Mouse (Mus musculus) c-Kit-positive CD71-positive TER-119-negative erythroid progenitor cells, embryonic 14.5 days (primary cell): ENCODE measurements around the gene C1s1.
"Not testable (repeated sequence)": the region's sequence is repeated elsewhere in the genome, so short reads cannot be mapped to it uniquely, and the experiment has no call there.

Source experiments
- DNase-seq: peaks from one replicate; pipeline ENCODE4 v3.0.0-alpha.2; 2013; ENCODE audit warnings: low read depth

The C1s1 gene

DNA sequence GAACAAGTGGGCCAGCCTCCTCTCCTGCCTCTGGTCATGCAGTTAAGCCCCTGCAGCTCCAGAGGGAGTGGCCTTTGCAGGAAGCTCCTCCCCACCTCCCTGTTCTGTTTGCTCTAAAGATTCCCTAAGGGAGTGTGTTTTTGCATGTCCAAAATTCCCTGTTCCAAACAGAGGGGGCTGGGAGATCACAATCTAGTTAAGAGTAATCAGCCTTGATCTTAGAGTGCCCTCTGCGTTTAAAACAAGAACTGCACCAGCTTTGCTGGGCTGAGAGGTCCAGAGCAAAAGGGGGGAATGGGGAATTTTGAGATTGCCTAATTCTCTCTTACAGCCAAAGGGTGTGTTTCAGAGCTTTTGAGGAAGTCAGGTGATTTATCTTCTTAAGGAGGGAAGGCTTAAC, at the start of gene C1s1:
Gene C1s1 (minus strand): TSS at position 76 of the 400 bp plus-strand sequence.
- not testable (repeated sequence) for DNase-seq

GRCm38 (mm10) chr6:124588771-124589170, 46.6 kb upstream of the C1s1 start:
- DNase-seq = no peak

DNA sequence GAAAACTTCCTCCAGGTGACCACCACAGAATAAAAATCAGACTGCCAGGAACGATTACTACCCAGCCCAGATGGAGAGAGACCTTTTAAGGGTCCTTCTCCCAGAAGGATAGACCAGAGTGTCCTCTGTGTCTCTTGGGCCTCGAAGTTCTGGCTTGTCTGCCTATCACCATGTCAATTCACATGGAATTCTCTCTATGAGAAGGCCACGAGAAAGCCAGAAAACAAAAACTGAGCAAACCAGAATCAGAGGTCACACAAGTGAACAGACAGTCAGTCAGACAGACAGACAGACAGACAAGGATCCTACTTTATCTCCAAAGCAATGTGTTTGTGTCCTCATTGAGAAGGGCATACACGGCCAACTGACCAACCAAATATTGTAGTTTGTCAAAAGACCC, 44.1 kb upstream of the C1s1 start:
- no peak for DNase-seq

DNA sequence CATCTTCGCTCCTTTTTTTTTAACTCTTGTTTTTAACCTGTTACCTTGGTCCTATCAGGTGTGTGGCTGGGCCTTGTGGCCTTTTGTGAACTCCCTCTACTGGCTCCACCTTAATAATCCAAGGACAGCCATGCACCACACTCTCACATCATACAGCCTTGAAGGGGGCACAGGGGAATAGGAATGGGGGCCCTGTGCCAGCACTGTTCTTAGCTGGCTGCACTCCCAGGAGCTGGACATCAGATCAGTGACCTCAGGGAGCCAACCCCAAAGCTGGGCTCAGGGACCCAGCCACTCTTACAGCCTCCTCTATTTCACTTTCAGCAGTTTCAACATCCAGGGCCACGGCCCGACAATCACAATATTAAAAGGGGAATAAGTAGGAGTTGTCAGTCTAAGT, 43.6 kb upstream of the C1s1 start:
- no peak for DNase-seq

DNA sequence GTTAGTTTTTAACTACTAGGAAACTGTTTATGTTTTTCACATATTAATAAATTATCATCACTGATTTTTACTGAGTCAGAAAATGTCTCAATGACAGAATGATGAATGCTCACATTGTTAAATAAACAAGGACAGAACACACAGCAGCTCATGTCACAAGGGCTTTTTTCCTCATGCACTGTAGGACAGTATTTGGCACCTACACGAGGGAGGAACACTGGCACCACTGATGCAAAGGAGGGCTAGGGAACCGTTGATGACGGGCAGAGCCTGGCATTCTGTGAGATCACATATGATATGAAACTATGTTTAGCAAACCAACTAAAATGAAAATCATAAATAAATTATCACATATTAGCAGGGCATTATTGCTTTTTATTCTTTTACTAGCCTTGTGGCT, 42.8 kb upstream of the C1s1 start:
- DNase-seq = no peak

DNA sequence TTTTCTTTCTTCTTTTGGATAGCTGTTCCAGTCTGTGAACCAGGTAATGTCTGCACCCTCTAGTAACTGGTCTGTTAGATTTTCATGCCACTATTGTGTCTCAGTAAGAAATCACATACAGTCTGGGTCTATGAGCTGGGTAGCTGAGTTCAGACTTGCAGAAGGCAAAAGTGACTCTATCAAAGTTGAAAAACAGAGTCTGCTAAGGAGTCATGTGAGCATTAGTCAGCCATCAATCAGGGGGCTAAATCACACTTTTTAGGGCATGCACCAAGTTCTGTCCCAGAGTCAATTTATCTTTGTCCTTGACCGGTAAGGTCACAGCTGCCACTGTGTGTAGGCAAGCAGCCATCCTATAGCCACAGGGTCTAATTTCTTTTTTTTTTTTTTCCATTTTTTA, 40.1 kb upstream of the C1s1 start:
- no peak for DNase-seq

DNA sequence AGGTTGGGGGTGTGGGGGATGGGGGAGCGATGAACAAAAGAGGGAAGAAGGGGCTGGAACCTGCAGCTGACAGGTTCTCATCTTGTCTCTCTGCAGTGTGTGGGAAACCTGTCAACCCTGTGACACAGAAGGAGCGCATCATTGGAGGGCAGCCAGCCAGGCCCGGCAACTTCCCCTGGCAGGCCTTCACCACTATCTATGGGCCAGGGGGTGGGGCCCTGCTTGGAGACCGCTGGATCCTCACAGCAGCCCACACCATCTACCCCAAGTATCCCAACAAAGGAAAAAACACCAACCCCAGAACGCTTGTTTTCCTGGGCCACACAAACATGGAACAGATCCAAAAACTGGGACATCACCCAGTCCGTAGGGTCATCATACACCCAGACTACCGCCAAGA, 38.0 kb upstream of the C1s1 start:
- not testable (repeated sequence) for DNase-seq

GRCm38 (mm10) chr6:124575155-124575678, 33.1 kb upstream of the C1s1 start:
- DNase-seq = not testable (repeated sequence)

DNA sequence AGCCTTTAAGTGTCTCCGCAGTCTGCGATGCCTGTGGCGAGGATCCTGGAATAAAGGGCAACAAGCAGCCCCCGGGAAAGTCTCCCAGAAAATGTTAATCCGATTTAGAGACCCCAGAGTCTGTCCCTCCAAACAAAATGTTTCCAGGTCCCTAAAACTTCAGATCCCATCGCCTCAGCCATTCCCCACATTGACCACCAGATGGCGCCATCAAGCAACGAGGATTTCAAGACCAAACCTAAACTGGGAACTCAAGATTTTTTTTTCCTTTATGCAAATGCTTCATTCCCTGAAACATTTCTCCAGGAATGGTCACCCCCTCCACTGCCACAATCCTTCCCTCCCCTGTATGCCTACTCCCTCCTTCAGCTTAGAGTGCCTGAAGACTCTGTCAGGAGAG, 27.9 kb upstream of the C1s1 start, which contains the start of gene C1rb:
Gene C1rb (plus strand): TSS at position 269 of the 400 bp plus-strand sequence.
- peak; percentile 58 for DNase-seq

- DNase-seq = not testable (repeated sequence)
Measured at GRCm38 (mm10) chr6:124561611-124562010, 19.5 kb upstream of the C1s1 start.

DNA sequence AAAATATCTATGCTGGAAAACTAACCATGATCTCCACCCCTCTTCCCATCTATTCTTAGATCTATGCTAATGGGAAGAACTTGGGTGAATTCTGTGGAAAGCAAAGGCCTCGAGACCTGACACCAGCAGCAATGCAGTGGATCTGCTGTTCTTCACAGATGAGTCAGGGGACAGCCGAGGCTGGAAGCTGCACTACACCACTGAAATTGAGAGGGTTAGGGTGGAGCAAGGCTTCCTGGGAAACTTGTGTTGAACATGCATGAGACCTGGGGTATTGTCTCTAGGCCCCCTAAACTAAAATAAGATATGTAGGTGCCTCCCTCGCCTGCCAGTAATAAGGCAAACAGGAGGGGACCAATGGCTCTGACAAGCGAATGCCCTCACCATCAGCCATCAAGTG, 19.0 kb upstream of the C1s1 start:
- not testable (repeated sequence) for DNase-seq

DNA sequence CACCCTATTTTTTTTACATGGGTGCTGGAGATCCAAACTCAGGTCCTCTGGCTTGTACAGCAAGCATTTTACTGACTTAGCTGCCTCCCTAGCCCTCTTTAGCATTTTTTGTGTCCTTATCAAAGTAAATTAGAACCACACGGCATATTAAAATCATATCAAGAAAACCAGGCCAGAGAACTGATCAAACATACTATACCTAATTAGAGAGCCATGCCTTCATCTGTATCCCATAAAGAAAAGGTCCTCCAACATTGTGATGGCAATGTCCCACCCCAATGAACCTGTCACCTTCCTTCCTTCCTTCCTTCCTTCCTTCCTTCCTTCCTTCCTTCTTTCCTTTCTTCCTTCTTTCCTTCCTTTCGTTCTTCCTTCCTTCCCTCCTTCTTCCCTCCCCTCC, 13.8 kb upstream of the C1s1 start:
- not testable (repeated sequence) for DNase-seq

- no peak for DNase-seq
Measured at GRCm38 (mm10) chr6:124552766-124553165, 10.6 kb upstream of the C1s1 start.

GRCm38 (mm10) chr6:124549023-124549550, 6.9 kb upstream of the C1s1 start:
- no peak for DNase-seq

GRCm38 (mm10) chr6:124547979-124548378, 5.8 kb upstream of the C1s1 start:
- not testable (repeated sequence) for DNase-seq

DNA sequence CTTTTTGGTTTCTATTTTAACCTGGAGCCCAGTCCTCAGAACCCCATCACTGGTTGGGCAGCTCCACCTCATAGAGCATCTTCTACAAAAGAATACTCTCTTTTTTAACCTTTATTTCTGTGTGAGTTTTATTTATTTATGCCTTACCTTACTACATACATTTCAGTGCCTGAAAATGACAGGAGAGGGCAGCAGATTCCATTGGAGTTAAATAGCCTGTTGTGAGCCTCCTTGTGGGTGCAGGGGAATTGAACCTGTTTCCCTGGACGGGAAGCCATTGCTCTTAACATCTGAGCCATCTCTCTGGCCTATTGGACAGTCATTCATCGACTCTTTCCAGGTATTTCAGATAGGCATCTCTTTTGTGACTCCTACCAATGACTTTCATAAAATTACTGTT, 3.3 kb upstream of the C1s1 start:
- no peak for DNase-seq

DNA sequence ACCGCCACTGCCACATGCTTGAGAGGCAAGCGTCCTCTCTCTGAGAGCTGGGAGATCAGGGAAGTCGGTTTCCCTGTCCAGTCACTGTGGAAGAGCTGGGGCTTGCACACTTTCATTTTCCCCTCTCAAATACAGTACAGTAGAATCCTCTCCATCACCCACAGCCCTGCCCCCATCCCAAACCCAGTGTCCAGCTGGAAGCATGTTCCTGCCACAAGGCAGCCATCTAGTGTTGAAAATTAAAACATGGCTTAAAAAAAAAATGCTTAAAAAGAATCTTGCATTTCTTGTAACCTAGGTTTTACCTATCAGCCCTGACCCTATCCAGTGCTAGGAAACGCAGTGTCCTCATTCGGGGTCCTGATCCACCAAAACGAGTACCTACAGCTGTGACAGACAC, 2.3 kb upstream of the C1s1 start:
- no peak for DNase-seq

- not testable (repeated sequence) for DNase-seq
Measured at GRCm38 (mm10) chr6:124541176-124541575, 983 bp downstream of the C1s1 start.

DNA sequence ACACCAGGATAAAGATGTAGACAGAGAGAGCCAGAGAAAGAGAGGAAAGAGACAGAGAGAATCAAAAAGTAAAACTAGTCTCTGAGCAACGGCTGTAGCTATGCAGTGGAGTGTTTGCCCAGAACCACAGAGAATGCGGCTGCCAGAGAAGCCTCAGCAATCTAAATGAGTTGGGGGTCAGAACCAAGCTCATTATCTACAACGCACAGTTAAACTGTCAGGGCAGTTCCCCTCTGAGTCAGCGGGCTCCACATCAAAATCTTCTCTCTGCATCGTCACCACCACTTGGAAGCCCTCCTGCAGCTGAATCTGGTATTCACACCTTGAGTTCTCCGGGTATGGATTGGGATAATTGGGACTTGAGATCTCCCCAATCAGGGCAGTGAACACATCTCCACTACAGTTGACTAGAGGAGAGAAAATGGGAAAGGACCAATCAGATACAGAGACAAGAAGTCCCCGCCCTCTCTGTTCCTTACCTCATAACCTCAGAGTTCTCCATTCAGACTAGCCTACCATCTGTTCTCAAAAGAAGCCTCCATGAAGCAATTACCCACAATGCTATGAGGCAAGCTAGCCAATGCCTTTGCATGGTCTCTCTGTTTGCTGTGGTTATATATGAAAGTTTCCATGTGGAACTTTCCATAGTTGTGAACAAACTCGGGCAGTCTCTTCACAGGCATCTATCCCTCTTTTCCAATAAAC, 5.9 kb downstream of the C1s1 start:
- DNase-seq = not testable (repeated sequence)

- DNase-seq = no peak
Measured at GRCm38 (mm10) chr6:124531077-124531476, 11.1 kb downstream of the C1s1 start.

GRCm38 (mm10) chr6:124527881-124528280, 14.3 kb downstream of the C1s1 start:
- no peak for DNase-seq

GRCm38 (mm10) chr6:124522082-124522481, 20.1 kb downstream of the C1s1 start:
- DNase-seq = not testable (repeated sequence)

DNA sequence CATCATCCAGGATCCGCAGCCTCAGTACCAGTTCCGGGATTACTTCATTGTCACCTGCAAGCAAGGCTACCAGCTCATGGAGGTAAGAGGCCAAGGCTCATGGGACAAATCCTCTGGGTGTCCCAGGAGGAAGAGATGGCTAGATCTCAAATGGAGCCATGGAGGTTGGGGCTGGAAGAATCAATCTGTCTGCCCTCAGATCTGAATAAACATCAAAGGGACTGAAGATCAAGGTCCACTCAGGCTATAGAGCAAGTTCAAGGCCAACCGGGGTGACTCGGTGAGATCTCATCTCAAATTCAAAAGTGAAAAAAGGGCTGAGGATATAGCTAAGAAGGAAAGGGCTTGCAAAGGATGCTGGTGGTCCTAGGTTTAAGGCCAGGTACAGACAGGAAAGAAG, 24.4 kb downstream of the C1s1 start:
- DNase-seq = not testable (repeated sequence)
